Mouse (Mus musculus) erythroblast, embryonic 14.5 days (primary cell): ENCODE results near the gene Ypel2. TPM values are rescaled to one million over a fixed set of nuclear protein-coding genes. Genes with fewer than 3 reads are reported as not detected.
A peak's percentile ranks its signal among the peaks of the same experiment; 100 is the strongest.

ENCODE experiments used
- H3K27me3 ChIP-seq: 2 replicates; pipeline ENCODE4 v1.6.1; 2012; ENCODE audit warnings: inconsistent platforms; ENCODE audit not compliant: control insufficient read depth
- H3K36me3 ChIP-seq: 2 replicates; pipeline ENCODE4 v1.6.1; 2012; ENCODE audit warnings: mild to moderate bottlenecking, inconsistent platforms; ENCODE audit not compliant: control insufficient read depth
- H3K4me1 ChIP-seq: 2 replicates; pipeline ENCODE4 v1.6.1; 2012; ENCODE audit warnings: inconsistent platforms; ENCODE audit not compliant: control insufficient read depth
- H3K4me3 ChIP-seq: replicated peaks from 2 replicates; pipeline ENCODE3; 2012; ENCODE audit warnings: moderate library complexity, mild to moderate bottlenecking, inconsistent platforms
- H3K9me3 ChIP-seq: 2 replicates; pipeline ENCODE4 v1.6.1; 2012; ENCODE audit warnings: low read length, inconsistent platforms, mixed read lengths; ENCODE audit not compliant: control insufficient read depth
- GATA1 ChIP-seq: IDR thresholded peaks from 2 replicates; pipeline ENCODE4 v1.6.1; 2012; ENCODE audit warnings: low read length, inconsistent platforms, mixed read lengths
- TAL1 ChIP-seq: IDR thresholded peaks from 3 replicates; pipeline ENCODE4 v1.6.1; 2012; ENCODE audit warnings: low read length, inconsistent platforms, mixed read lengths
- polyA plus RNA-seq: library from polyadenylated mRNA; stranded (reverse); fragments of >175 nt; gene quantifications from 2 replicates; pipeline ENCODE4 v1.2.3, GENCODE M21; 2012

Ypel2 gene
- polyA plus RNA-seq, 1 experiment, result 0.01 TPM

DNA sequence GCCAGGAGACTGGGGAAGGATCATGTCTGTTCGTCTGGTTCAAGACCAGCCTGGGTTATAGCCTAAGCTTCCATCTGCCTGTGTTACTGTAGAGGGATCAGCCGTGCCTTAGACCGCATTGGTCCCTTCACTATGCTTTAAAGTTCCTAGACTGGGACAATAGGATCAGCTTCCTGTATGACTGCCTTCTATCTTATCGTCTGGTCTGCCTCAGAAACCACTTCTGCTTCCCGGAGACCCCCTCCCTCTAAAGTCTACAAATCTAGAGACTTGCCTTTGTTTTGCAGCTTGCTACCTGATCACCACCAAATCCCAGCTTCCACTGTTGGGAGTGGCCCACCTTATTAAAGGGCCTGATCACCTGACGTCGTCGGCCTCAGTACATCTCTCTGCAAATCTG is 7.7 kb upstream of the Ypel2 start:
- H3K27me3 ChIP-seq, result no peaks in the 10 kb centered on the region
- H3K36me3 ChIP-seq, result no peaks in the 10 kb centered on the region
- no peak overlapping the region for H3K4me3 ChIP-seq
- TF ChIP-seq GATA1 (no peak), TAL1 (no peak)
- no peaks in the 10 kb centered on the region for H3K9me3 ChIP-seq
- 0 out of 2 replicates have a peak, but pooled peaks cover 3% of the 10 kb centered on the region for H3K4me1 ChIP-seq

DNA sequence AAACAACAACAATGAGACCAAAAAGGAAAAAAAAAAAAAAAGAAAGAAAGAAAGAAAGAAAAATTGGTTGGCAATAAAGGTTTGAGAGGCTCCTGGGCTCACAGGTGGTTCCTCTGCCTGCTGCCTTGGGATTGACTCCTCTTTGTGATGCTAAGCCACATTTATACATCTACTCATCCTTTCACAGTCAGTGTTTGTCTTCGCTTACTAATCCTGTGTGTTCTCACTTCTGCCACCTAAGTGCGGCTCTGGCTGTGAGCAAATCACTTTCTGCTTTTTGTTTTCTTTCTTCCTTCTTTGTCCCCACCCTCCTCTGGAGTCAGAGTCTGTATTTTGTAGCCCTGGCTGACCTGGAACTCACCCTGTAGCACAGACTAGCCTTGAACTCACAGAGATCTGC is 2.8 kb upstream of the Ypel2 start:
- H3K27me3 ChIP-seq, result peaks cover 29% of the 10 kb centered on the region
- H3K36me3 ChIP-seq, result no peaks in the 10 kb centered on the region
- no peak overlapping the region for H3K4me3 ChIP-seq
- peaks cover 28% of the 10 kb centered on the region for H3K4me1 ChIP-seq
- TF ChIP-seq TAL1, result no peak
- no peak for TF ChIP-seq GATA1
- H3K9me3 ChIP-seq, result no peaks in the 10 kb centered on the region

DNA sequence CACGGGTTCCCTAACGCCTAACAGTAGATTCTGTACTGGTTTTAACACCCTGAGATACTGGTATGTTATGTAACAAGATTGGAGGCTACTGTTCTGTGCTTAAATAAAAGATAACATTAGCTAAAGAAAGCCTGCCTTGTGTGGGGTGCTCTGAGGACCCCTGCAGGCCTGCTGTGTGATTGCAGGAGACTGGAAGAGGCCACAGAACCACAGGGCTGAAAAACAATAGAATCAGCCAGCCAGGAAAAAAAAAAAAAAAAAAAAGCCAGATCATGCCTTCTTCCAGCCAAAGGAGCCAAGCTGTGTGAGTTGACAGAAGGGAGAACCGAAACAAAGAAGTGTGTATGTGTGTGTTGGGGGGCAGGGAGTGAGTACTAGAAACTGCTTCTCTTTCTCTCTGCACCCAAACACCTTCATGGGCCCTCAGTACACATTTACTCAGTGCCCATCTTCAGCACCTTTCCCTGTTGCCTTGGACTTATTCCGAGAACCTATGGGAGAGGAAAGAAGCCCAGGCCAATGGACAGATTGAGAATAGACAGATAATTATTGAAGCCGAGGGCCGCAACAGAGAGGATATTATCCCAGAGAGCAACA is 2.2 kb upstream of the Ypel2 start:
- no peaks in the 10 kb centered on the region for H3K9me3 ChIP-seq
- TF ChIP-seq GATA1, result no peak
- TF ChIP-seq TAL1, result no peak
- H3K4me1 ChIP-seq, result peaks cover 28% of the 10 kb centered on the region
- H3K4me3 ChIP-seq, result no peak overlapping the region
- peaks cover 30% of the 10 kb centered on the region for H3K27me3 ChIP-seq
- no peaks in the 10 kb centered on the region for H3K36me3 ChIP-seq

DNA sequence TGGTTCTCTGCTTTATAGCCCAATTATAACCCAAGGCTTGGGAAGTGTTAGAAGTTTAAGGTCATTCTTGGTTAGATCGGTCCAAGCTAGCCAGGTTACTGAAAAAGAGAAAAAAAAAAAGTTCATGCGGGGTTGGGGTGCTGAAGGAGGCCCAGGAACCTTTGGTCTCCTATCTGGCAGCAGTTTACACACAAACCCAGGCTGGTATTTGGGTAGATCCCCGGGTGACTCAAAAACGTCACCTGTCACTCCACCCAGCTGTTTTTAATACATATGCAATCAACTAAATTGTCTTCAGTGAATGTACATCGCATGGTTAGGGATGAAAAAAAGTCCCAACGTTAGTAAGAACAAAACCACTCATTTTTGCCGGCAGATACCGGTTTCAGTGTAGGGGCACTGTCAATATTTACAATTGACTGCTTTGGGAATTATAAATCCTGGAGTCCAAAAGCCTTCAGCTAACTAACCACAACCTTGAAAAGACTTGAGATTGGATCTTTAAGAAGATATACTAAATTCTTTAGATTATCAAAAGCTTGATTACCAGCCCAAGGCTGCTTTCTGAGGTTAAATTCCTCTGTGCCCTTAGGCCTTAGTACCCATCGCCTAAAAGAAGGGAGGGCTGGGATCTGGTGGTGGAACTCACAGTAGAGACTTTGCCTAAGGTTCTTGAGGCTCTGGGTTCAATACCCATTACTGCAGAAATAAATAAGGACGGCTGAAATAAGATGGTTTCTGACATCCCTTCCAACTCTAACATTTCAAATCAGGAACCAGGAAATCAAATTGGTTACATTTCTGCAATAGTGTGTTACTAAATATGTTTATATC is 1.5 kb upstream of the Ypel2 start:
- Histone ChIP-seq H3K27me3 (peaks cover 33% of the 10 kb centered on the region), H3K9me3 (no peaks in the 10 kb centered on the region), H3K4me3 (no peak overlapping the region), H3K4me1 (peaks cover 28% of the 10 kb centered on the region), H3K36me3 (no peaks in the 10 kb centered on the region)
- TF ChIP-seq GATA1 (no peak), TAL1 (no peak)

DNA sequence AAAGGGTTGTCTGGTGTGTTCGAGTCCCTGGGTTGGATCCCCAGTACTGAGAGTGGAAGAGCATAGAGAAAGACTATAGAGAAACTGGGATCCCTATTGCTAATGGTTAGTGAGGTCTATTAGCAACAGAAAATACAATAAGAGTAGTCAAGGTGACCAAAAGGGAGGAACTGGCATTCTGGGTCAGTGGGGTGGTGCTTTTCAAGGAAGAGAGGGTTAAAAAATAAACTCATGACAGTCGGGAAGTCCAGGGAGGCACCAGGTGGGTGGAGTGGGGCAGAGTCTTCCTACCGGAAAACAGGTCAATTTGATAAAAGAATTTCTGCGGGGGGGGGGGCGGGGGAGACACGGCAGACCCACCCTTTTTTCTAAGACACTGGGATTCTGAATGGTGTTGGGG is 823 bp upstream of the Ypel2 start:
- peaks cover 33% of the 10 kb centered on the region for H3K27me3 ChIP-seq
- TF ChIP-seq GATA1 (no peak), TAL1 (no peak)
- no peak overlapping the region for H3K4me3 ChIP-seq

DNA sequence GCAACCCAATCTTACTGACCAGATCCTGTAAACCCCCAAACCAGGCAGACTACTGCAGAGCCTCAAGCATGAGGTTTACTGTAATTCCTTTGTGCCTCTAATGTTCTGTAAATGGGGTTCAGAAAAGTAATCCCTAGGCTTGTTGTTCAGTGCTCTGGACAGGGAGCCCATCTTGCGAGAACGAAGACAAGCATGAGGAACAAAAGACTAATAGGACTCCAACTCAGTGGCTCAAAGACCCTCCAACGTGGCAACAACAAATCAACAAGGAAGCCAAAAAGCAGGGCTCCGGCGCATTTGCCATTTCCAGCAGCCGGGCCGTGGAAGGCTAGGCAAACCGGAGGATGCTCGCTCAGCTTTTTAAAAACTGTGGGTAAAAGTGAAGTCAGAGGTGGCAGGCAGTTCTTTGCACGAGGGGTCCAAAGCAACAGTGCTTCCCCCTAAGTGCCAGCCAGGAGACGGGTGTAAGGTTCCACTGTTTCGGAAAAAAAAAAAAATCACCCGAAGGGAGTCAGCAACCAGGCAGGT is 982 bp downstream of the Ypel2 start:
- Histone ChIP-seq H3K4me1 (peaks cover 28% of the 10 kb centered on the region), H3K27me3 (peaks cover 33% of the 10 kb centered on the region), H3K36me3 (no peaks in the 10 kb centered on the region), H3K9me3 (no peaks in the 10 kb centered on the region), H3K4me3 (peak overlapping the region; percentile 74)
- TF ChIP-seq TAL1, result no peak
- TF ChIP-seq GATA1, result no peak

More for the DNA sequence above, 823 bp upstream of the Ypel2 start:
- H3K9me3 ChIP-seq, result no peaks in the 10 kb centered on the region
- peaks cover 28% of the 10 kb centered on the region for H3K4me1 ChIP-seq
- H3K36me3 ChIP-seq, result no peaks in the 10 kb centered on the region

DNA sequence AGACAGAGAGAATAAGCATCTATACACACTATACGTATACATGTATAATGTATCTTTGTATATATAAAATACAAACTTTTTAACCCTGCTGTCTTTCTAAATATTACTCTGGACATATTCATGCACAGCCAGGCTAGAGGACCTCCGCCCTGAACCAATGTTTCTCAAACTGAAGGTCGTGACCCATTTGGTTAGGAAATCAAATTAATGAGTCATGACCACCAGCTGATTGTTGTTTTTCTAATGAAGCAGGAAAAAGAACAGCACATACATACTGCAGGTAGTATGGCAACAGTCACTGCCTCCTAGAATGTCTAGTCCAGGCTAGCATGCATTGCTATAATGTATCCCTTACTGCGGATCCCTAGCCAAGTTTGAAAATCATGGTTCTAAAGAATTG is 2.3 kb downstream of the Ypel2 start:
- no peaks in the 10 kb centered on the region for H3K36me3 ChIP-seq
- TF ChIP-seq GATA1 (no peak), TAL1 (no peak)
- H3K9me3 ChIP-seq, result no peaks in the 10 kb centered on the region
- peaks cover 33% of the 10 kb centered on the region for H3K27me3 ChIP-seq
- H3K4me1 ChIP-seq, result peaks cover 28% of the 10 kb centered on the region
- H3K4me3 ChIP-seq, result no peak overlapping the region

DNA sequence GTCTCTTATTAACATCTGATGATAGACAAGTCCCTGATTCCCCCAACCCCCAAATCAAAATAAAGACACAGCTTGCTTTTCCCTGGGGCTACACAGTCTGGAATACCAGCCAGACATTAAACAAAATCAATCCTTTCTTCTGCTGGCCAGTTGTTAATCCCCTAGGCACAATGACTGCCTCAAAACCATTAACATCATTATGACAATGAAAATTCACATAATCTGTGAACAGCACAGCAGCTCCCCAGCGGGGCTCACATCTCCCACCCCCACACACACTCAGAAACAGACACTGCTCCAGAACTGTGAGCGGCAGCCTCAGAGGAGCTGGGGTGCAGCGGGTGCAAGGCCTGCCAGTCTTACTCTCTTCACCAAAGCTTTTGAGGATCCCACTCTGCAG is 3.2 kb downstream of the Ypel2 start:
- Histone ChIP-seq H3K27me3 (peaks cover 33% of the 10 kb centered on the region), H3K4me3 (no peak overlapping the region), H3K4me1 (peaks cover 28% of the 10 kb centered on the region), H3K9me3 (no peaks in the 10 kb centered on the region), H3K36me3 (no peaks in the 10 kb centered on the region)
- TF ChIP-seq GATA1 (no peak), TAL1 (no peak)

DNA sequence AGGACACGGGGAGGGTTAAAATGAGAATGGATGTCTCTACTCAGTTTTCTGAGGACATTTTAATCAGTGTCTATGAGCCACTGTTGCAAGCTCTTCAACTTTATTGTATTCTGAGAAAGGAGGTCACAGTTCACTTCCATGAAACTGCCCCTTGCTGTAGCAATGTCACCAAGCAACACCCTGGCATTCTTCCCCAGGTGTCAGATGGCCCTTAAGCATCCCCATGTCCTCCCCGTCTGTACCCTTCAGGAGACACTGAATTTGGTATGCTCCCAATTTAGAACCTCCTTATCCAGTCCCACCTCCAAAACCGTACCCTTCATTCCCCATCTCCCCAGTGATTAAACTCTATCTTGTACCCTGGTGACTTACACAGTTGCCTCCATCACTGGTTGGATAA is 8.5 kb downstream of the Ypel2 start:
- H3K36me3 ChIP-seq, result no peaks in the 10 kb centered on the region
- TF ChIP-seq TAL1, result no peak
- no peak for TF ChIP-seq GATA1
- no peaks in the 10 kb centered on the region for H3K27me3 ChIP-seq
- H3K4me1 ChIP-seq, result no peaks in the 10 kb centered on the region
- no peak overlapping the region for H3K4me3 ChIP-seq
- no peaks in the 10 kb centered on the region for H3K9me3 ChIP-seq
